Mouse (Mus musculus): ENCODE measurements around the gene Med17. TPM values are rescaled to one million over a fixed set of nuclear protein-coding genes. Genes with fewer than 3 reads are reported as not detected.

Gene Med17
- polyA plus RNA-seq, 1 experiment from 2014 or later: 13.6 TPM

DNA sequence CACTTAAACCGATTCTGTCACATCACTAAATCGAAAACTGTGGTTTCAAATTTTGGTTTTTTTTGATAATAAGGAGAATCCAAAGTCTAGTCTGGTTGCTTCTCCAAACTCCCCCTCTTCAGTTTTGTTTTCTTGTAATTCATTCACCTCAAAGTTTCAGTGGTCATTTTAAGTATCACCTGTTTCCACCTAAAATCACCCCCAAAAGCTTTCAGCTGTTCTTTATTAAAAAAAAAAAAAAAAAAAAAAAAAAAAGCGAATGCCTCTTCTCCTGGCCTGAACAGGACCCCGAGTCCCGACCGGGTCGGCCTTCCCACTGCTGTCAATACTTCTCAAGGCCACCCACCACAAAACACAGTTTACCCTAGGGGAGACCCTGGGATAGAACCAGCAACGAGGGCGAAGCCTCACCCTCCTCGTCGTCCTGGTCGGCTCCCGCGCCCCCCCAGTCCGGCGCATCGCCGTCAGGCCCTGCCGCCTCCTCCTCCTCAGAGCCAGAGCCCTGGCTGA is 537 bp downstream of the Med17 start:
- no peak for TF ChIP-seq EP300 (IDR thresholded peaks at IDR 0.05; ENCODE audit: low read depth)
- no peak for TF ChIP-seq CTCF (IDR thresholded peaks at IDR 0.05; ENCODE audit: low read depth)
- Histone ChIP-seq H3K27me3 (ENCODE audit: insufficient read depth, low read length) (no peaks in the 10 kb centered on the region), H3K4me1 (ENCODE audit: insufficient read depth) (peaks cover 15% of the 10 kb centered on the region), H3K36me3 (replicated peaks; ENCODE audit: insufficient read depth, low read length) (peaks cover 29% of the 10 kb centered on the region), H3K9me3 (ENCODE audit: low read length) (no peaks in the 10 kb centered on the region), H3K27ac (ENCODE audit: low read depth) (peak overlapping the region; percentile 91), H3K4me2 (ENCODE audit: low read depth, low read length) (peak overlapping the region; percentile 90), H3K4me3 (ENCODE audit: low read depth, low read length) (peak overlapping the region; percentile 96), H3K9ac (replicated peaks) (peak overlapping the region; percentile 90)
- ATAC-seq (no peak; the same call in 1 of the 2 replicates), DNase-seq (no peak)
- WGBS (ENCODE audit: insufficient replicate concordance): 7% methylated on average over 19 of the region's 19 CpGs

DNA sequence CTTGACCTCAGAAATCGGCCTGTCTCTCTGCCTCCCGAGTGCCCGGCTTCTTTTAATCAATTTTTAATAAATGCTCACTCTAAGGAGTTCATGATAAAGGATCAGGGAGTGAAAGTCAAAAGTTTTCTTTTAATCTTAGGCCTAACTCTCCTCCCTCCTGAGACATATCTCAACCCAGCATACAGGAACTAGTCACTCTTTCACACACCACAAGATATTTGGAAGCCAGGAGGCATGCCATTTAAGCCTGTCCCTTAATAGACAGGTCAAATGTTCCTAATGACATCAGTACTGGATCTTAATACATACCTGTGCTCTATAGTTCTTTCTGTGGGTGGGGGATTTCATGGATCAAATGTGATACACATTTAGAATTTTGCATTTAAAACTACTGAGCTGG is 1.4 kb downstream of the Med17 start:
- Histone ChIP-seq H3K9ac (replicated peaks) (no peak overlapping the region), H3K4me3 (ENCODE audit: low read depth, low read length) (no peak overlapping the region), H3K27me3 (ENCODE audit: insufficient read depth, low read length) (no peaks in the 10 kb centered on the region), H3K9me3 (ENCODE audit: low read length) (no peaks in the 10 kb centered on the region), H3K4me2 (ENCODE audit: low read depth, low read length) (peak overlapping the region; percentile 90), H3K27ac (ENCODE audit: low read depth) (no peak overlapping the region), H3K36me3 (replicated peaks; ENCODE audit: insufficient read depth, low read length) (peaks cover 37% of the 10 kb centered on the region), H3K4me1 (ENCODE audit: insufficient read depth) (peaks cover 15% of the 10 kb centered on the region)
- WGBS (ENCODE audit: insufficient replicate concordance): 82% methylated on average over 3 of the region's 3 CpGs
- TF ChIP-seq EP300 (IDR thresholded peaks at IDR 0.05; ENCODE audit: low read depth) (no peak), CTCF (IDR thresholded peaks at IDR 0.05; ENCODE audit: low read depth) (no peak)
- no peak for ATAC-seq
- DNase-seq: no peak

DNA sequence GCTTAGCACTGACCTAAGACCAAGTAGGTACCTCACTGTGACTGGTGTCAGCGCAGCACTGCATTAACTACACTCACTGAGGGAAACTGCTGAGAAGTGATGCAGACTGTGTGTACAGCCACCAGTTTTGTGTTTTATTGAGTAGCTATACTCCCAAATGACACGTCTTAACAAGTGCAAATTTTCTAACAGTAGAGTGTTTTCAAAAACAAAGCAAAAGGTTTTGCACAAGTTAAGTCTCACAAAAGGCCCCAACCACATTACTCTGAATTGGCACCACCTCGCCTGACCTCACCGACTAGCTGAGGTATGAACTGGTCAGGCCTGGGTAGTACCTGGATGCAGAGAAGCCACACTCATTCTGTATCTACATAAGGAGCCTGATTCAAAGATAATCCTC is 2.9 kb downstream of the Med17 start:
- no peak for TF ChIP-seq EP300 (IDR thresholded peaks at IDR 0.05; ENCODE audit: low read depth)
- TF ChIP-seq CTCF (IDR thresholded peaks at IDR 0.05; ENCODE audit: low read depth): no peak
- H3K4me1 ChIP-seq (ENCODE audit: insufficient read depth): peaks cover 15% of the 10 kb centered on the region
- H3K27me3 ChIP-seq (ENCODE audit: insufficient read depth, low read length): no peaks in the 10 kb centered on the region
- no peak overlapping the region for H3K27ac ChIP-seq (ENCODE audit: low read depth)
- no peak for ATAC-seq
- H3K9ac ChIP-seq (replicated peaks): no peak overlapping the region
- peaks cover 51% of the 10 kb centered on the region for H3K36me3 ChIP-seq (replicated peaks; ENCODE audit: insufficient read depth, low read length)
- H3K4me3 ChIP-seq (ENCODE audit: low read depth, low read length): no peak overlapping the region
- WGBS (ENCODE audit: insufficient replicate concordance): 85% methylated on average over 4 of the region's 4 CpGs
- no peaks in the 10 kb centered on the region for H3K9me3 ChIP-seq (ENCODE audit: low read length)
- no peak overlapping the region for H3K4me2 ChIP-seq (ENCODE audit: low read depth, low read length)
- no peak for DNase-seq

DNA sequence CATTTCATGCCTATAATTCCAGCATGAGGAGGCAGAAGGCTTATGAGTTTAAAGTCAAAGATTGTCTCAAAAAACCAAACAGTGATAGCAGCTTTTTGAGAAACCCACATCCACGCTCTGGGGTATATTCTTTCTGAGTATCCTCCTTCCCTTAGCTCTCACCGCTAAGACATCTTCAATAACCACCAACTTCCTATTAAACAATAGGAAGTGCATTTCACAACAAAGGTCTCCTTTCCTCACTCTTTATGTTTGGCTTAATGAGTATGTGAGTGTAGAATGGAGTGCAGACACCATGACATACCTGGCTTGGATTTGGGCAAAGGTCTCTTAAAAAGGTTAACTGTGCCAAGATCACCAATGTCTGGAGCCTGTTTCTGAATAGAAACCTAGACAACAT is 5.8 kb downstream of the Med17 start:
- Histone ChIP-seq H3K27me3 (ENCODE audit: insufficient read depth, low read length) (no peaks in the 10 kb centered on the region), H3K36me3 (replicated peaks; ENCODE audit: insufficient read depth, low read length) (peaks cover 79% of the 10 kb centered on the region), H3K9ac (replicated peaks) (no peak overlapping the region), H3K9me3 (ENCODE audit: low read length) (no peaks in the 10 kb centered on the region), H3K4me3 (ENCODE audit: low read depth, low read length) (no peak overlapping the region), H3K4me2 (ENCODE audit: low read depth, low read length) (no peak overlapping the region; the same call in 1 of the 2 replicates), H3K4me1 (ENCODE audit: insufficient read depth) (peaks cover 5% of the 10 kb centered on the region), H3K27ac (ENCODE audit: low read depth) (no peak overlapping the region)
- 70% methylated on average over 2 of the region's 2 CpGs for WGBS (ENCODE audit: insufficient replicate concordance)
- TF ChIP-seq CTCF (IDR thresholded peaks at IDR 0.05; ENCODE audit: low read depth) (no peak), EP300 (IDR thresholded peaks at IDR 0.05; ENCODE audit: low read depth) (no peak)
- DNase-seq: no peak
- ATAC-seq: no peak

DNA sequence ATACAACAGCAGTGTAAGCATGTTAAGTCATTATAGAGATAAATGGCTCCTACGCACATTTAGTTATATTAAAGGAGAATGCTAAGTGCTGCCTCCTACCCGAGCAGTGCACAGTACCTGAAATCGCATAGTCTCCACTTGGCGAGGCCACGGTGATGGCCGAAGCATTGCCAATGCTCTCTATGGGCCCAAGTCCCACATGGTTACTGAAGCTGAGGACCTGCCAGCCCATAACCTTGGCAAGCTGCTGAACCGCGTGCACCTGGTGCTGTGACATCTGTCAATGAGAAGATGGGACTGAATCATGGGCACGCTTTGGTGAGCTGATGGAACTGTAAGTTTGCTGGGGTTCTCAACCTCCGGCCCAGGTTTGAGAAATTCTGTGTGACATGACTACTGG is 16.2 kb downstream of the Med17 start:
- no peak overlapping the region for H3K4me2 ChIP-seq (ENCODE audit: low read depth, low read length)
- TF ChIP-seq EP300 (IDR thresholded peaks at IDR 0.05; ENCODE audit: low read depth) (no peak), CTCF (IDR thresholded peaks at IDR 0.05; ENCODE audit: low read depth) (no peak)
- ATAC-seq (no peak), DNase-seq (no peak)
- H3K36me3 ChIP-seq (replicated peaks; ENCODE audit: insufficient read depth, low read length): peaks cover 69% of the 10 kb centered on the region
- no peak overlapping the region for H3K27ac ChIP-seq (ENCODE audit: low read depth)
- no peak overlapping the region for H3K9ac ChIP-seq (replicated peaks)
- H3K4me1 ChIP-seq (ENCODE audit: insufficient read depth): no peaks in the 10 kb centered on the region
- no peaks in the 10 kb centered on the region for H3K9me3 ChIP-seq (ENCODE audit: low read length)
- no peak overlapping the region for H3K4me3 ChIP-seq (ENCODE audit: low read depth, low read length)
- H3K27me3 ChIP-seq (ENCODE audit: insufficient read depth, low read length): no peaks in the 10 kb centered on the region
- WGBS (ENCODE audit: insufficient replicate concordance): 90% methylated on average over 10 of the region's 10 CpGs

DNA sequence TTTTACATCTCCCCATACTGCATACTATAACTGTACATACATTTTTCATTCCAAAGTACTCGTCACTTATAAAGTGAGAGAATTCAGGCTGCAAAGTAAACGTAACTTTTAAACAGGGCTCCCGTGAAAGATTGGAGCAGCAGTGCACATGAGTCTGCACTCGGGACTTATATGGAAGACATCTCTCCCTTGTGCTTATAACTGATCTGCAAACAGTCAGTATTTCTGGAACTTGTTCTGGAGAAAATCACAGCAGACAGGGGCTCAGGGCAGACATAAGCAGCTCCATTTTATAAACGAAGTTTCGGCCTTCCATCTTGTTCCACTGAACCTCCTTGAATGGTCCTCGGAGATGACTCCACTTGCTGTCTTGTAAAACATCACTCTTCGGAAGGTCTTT is 17.8 kb downstream of the Med17 start:
- Histone ChIP-seq H3K4me1 (ENCODE audit: insufficient read depth) (no peaks in the 10 kb centered on the region), H3K36me3 (replicated peaks; ENCODE audit: insufficient read depth, low read length) (peaks cover 57% of the 10 kb centered on the region), H3K27me3 (ENCODE audit: insufficient read depth, low read length) (no peaks in the 10 kb centered on the region), H3K4me2 (ENCODE audit: low read depth, low read length) (no peak overlapping the region), H3K9me3 (ENCODE audit: low read length) (no peaks in the 10 kb centered on the region), H3K27ac (ENCODE audit: low read depth) (no peak overlapping the region), H3K9ac (replicated peaks) (no peak overlapping the region), H3K4me3 (ENCODE audit: low read depth, low read length) (no peak overlapping the region)
- WGBS (ENCODE audit: insufficient replicate concordance): 87% methylated on average over 8 of the region's 8 CpGs
- DNase-seq (no peak), ATAC-seq (no peak)
- TF ChIP-seq EP300 (IDR thresholded peaks at IDR 0.05; ENCODE audit: low read depth): no peak
- TF ChIP-seq CTCF (IDR thresholded peaks at IDR 0.05; ENCODE audit: low read depth): no peak

DNA sequence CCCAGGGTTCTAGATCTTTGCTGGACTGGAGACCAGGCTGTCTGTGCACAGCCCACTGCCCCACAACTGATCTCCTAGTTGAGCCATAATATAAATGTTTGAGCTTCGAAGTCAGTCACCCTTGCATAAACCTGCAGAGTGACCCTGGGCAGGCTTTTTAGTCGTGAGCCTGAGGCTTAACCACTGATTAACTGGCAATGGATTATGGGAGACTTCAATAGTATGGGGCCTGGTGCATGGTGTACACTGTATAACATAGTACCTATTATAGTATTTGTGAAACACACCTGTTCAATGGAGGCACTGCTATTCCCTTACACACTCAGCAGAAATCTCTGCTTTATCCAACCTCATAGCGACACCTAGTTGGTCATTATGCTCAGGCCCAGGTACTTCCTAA is 23.5 kb downstream of the Med17 start:
- TF ChIP-seq CTCF (IDR thresholded peaks at IDR 0.05; ENCODE audit: low read depth): no peak
- Histone ChIP-seq H3K4me3 (ENCODE audit: low read depth, low read length) (no peak overlapping the region), H3K9me3 (ENCODE audit: low read length) (no peaks in the 10 kb centered on the region), H3K27ac (ENCODE audit: low read depth) (no peak overlapping the region), H3K4me1 (ENCODE audit: insufficient read depth) (no peaks in the 10 kb centered on the region), H3K9ac (replicated peaks) (no peak overlapping the region), H3K27me3 (ENCODE audit: insufficient read depth, low read length) (no peaks in the 10 kb centered on the region), H3K4me2 (ENCODE audit: low read depth, low read length) (no peak overlapping the region), H3K36me3 (replicated peaks; ENCODE audit: insufficient read depth, low read length) (peaks cover 8% of the 10 kb centered on the region)
- DNase-seq: no peak
- no peak for ATAC-seq
- WGBS (ENCODE audit: insufficient replicate concordance): 68% methylated on average over 3 of the region's 3 CpGs
